Mouse (Mus musculus): ENCODE measurements at regions not wholly inside any gene's neighbourhood (a gene's known extent, or its start where the extent isn't known, plus 50 kb on each side); places are given as distances from the start of the nearest gene placed in this dataset.

- 62% methylated on average over 4 of the region's 4 CpGs for WGBS
- Histone ChIP-seq H3K9ac (no peak overlapping the region), H3K4me3 (no peak overlapping the region), H3K27ac (no peak overlapping the region), H3K27me3 (no peaks in the 10 kb centered on the region), H3K4me2 (no peak overlapping the region), H3K36me3 (no peaks in the 10 kb centered on the region), H3K4me1 (replicated peaks) (no peaks in the 10 kb centered on the region), H3K9me3 (replicated peaks) (no peaks in the 10 kb centered on the region)
- no peak for ATAC-seq (replicated peaks; ENCODE audit: insufficient number of reproducible peaks, insufficient read depth, low FRiP score, low read depth)
Measured at GRCm38 (mm10) chr15:97499821-97500385, 205.7 kb downstream of the Rpap3 start.

GRCm38 (mm10) chr15:97499240-97499639 is 206.4 kb downstream of the Rpap3 start:
- ATAC-seq (replicated peaks; ENCODE audit: insufficient number of reproducible peaks, insufficient read depth, low FRiP score, low read depth), result no peak
- no peak overlapping the region for H3K4me3 ChIP-seq
- H3K36me3 ChIP-seq, result no peaks in the 10 kb centered on the region
- H3K9ac ChIP-seq, result no peak overlapping the region
- 69% methylated on average over 5 of the region's 5 CpGs for WGBS
- no peak overlapping the region for H3K27ac ChIP-seq
- no peaks in the 10 kb centered on the region for H3K9me3 ChIP-seq (replicated peaks)
- no peak overlapping the region for H3K4me2 ChIP-seq
- H3K4me1 ChIP-seq (replicated peaks), result no peaks in the 10 kb centered on the region
- no peaks in the 10 kb centered on the region for H3K27me3 ChIP-seq

- 82% methylated on average over 3 of the region's 3 CpGs for WGBS
- Histone ChIP-seq H3K27ac (no peak overlapping the region), H3K4me1 (replicated peaks) (no peaks in the 10 kb centered on the region), H3K4me3 (no peak overlapping the region), H3K9ac (no peak overlapping the region), H3K4me2 (no peak overlapping the region), H3K9me3 (replicated peaks) (no peaks in the 10 kb centered on the region), H3K27me3 (no peaks in the 10 kb centered on the region), H3K36me3 (no peaks in the 10 kb centered on the region)
- ATAC-seq (replicated peaks; ENCODE audit: insufficient number of reproducible peaks, insufficient read depth, low FRiP score, low read depth), result no peak
Measured at GRCm38 (mm10) chr15:97498375-97498774, 207.2 kb downstream of the Rpap3 start.

DNA sequence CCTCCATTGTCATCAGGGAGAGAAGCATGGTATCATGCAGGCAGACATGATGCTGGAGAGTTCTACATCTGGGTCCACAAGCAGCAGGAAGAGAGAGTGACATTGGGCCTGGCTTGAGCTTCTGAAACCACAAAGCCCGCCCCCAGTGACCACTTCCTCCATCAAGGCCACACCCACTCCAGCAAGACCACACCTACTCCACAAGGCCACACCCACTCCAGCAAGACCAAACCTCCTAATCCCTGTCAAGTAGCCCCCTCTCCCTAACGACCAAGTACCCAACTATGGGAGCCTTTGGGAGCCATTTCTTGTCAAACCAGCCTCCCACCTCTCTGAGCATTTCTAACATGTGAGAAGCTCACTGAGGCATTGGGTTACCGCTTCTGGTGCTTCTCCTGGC is 209.6 kb downstream of the Rpap3 start:
- Histone ChIP-seq H3K27me3 (no peaks in the 10 kb centered on the region), H3K9me3 (replicated peaks) (no peaks in the 10 kb centered on the region), H3K4me3 (no peak overlapping the region), H3K4me2 (no peak overlapping the region), H3K36me3 (no peaks in the 10 kb centered on the region), H3K27ac (no peak overlapping the region), H3K4me1 (replicated peaks) (no peaks in the 10 kb centered on the region), H3K9ac (no peak overlapping the region)
- 81% methylated on average over 3 of the region's 3 CpGs for WGBS
- no peak for ATAC-seq (replicated peaks; ENCODE audit: insufficient number of reproducible peaks, insufficient read depth, low FRiP score, low read depth)

DNA sequence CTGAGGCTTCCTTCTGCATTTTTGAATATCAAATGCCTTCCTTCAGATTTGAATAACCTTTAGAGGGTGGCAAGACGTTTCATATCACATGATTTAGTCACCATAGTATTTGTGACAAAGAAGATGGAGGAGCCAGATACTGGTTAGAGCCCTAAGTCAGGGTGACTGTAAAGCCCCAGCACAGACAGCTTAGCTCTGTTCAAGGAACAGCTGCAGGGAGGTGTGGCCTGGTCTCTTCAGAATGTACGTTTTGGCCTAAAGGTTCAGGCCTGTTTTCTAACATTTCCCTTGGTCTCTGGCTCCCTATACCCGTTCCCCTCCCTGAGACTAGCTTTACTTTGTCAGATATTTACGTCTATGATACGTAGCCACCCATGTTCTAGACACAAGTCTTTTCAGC is 212.3 kb downstream of the Rpap3 start:
- ATAC-seq (replicated peaks; ENCODE audit: insufficient number of reproducible peaks, insufficient read depth, low FRiP score, low read depth), result no peak
- no peaks in the 10 kb centered on the region for H3K36me3 ChIP-seq
- no peaks in the 10 kb centered on the region for H3K9me3 ChIP-seq (replicated peaks)
- no peaks in the 10 kb centered on the region for H3K27me3 ChIP-seq
- 65% methylated on average over 5 of the region's 5 CpGs for WGBS
- no peak overlapping the region for H3K27ac ChIP-seq
- no peaks in the 10 kb centered on the region for H3K4me1 ChIP-seq (replicated peaks)
- H3K9ac ChIP-seq, result no peak overlapping the region
- H3K4me2 ChIP-seq, result no peak overlapping the region
- H3K4me3 ChIP-seq, result no peak overlapping the region

DNA sequence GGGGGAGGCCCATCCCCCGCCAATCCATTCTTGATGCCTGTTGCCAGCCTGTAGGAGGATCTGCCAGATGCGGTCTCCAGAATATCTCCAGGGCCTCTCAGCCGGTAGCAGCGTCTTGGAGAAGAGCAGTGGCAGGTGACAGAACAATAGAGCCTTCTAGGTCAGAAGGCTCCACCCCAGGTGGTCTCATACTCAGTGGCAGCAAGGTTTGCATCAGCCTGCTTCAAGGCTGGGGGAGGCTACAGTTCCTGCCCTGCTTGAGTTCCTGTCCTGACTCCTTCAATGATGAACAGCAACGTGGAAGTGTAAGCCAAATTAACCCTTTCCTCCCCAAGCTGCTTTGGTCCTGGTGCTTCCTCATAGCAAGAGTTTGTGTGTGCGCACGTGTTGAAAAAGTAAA is 213.8 kb downstream of the Rpap3 start:
- Histone ChIP-seq H3K9ac (no peak overlapping the region), H3K4me2 (no peak overlapping the region), H3K4me1 (replicated peaks) (no peaks in the 10 kb centered on the region), H3K36me3 (no peaks in the 10 kb centered on the region), H3K4me3 (no peak overlapping the region), H3K27ac (no peak overlapping the region), H3K27me3 (no peaks in the 10 kb centered on the region), H3K9me3 (replicated peaks) (no peaks in the 10 kb centered on the region)
- 79% methylated on average over 7 of the region's 7 CpGs for WGBS
- no peak for ATAC-seq (replicated peaks; ENCODE audit: insufficient number of reproducible peaks, insufficient read depth, low FRiP score, low read depth)

GRCm38 (mm10) chr15:97487425-97487824 is 218.2 kb downstream of the Rpap3 start:
- Histone ChIP-seq H3K36me3 (no peaks in the 10 kb centered on the region), H3K9ac (no peak overlapping the region), H3K4me1 (replicated peaks) (no peaks in the 10 kb centered on the region), H3K27ac (no peak overlapping the region), H3K27me3 (no peaks in the 10 kb centered on the region), H3K4me2 (no peak overlapping the region), H3K9me3 (replicated peaks) (no peaks in the 10 kb centered on the region), H3K4me3 (no peak overlapping the region)
- no peak for ATAC-seq (replicated peaks; ENCODE audit: insufficient number of reproducible peaks, insufficient read depth, low FRiP score, low read depth)
- 84% methylated on average over 2 of the region's 2 CpGs for WGBS

- Histone ChIP-seq H3K4me2 (no peak overlapping the region), H3K4me3 (no peak overlapping the region), H3K36me3 (no peaks in the 10 kb centered on the region), H3K9ac (no peak overlapping the region), H3K27ac (no peak overlapping the region), H3K27me3 (no peaks in the 10 kb centered on the region), H3K9me3 (replicated peaks) (no peaks in the 10 kb centered on the region), H3K4me1 (replicated peaks) (0 out of 2 replicates have a peak, but pooled peaks cover 2% of the 10 kb centered on the region)
- 77% methylated on average over 15 of the region's 15 CpGs for WGBS
- ATAC-seq (replicated peaks; ENCODE audit: insufficient number of reproducible peaks, insufficient read depth, low FRiP score, low read depth), result no peak
Measured at GRCm38 (mm10) chr15:97471986-97472779, 225.1 kb upstream of the Amigo2 start.

GRCm38 (mm10) chr15:97471476-97471875 is 224.4 kb upstream of the Amigo2 start:
- no peak for ATAC-seq (replicated peaks; ENCODE audit: insufficient number of reproducible peaks, insufficient read depth, low FRiP score, low read depth)
- WGBS, result 74% methylated on average over 4 of the region's 4 CpGs

GRCm38 (mm10) chr15:97469684-97470344 is 222.7 kb upstream of the Amigo2 start:
- Histone ChIP-seq H3K4me2 (no peak overlapping the region), H3K4me3 (no peak overlapping the region), H3K36me3 (no peaks in the 10 kb centered on the region), H3K9ac (no peak overlapping the region), H3K27ac (no peak overlapping the region), H3K4me1 (replicated peaks) (0 out of 2 replicates have a peak, but pooled peaks cover 2% of the 10 kb centered on the region), H3K9me3 (replicated peaks) (no peaks in the 10 kb centered on the region), H3K27me3 (no peaks in the 10 kb centered on the region)
- no peak for ATAC-seq (replicated peaks; ENCODE audit: insufficient number of reproducible peaks, insufficient read depth, low FRiP score, low read depth)
- WGBS, result 74% methylated on average over 19 of the region's 19 CpGs

More at GRCm38 (mm10) chr15:97471476-97471875, 224.4 kb upstream of the Amigo2 start:
- Histone ChIP-seq H3K4me2 (no peak overlapping the region), H3K27ac (no peak overlapping the region), H3K27me3 (no peaks in the 10 kb centered on the region), H3K36me3 (no peaks in the 10 kb centered on the region), H3K4me1 (replicated peaks) (0 out of 2 replicates have a peak, but pooled peaks cover 2% of the 10 kb centered on the region), H3K9me3 (replicated peaks) (no peaks in the 10 kb centered on the region), H3K9ac (no peak overlapping the region), H3K4me3 (no peak overlapping the region)

DNA sequence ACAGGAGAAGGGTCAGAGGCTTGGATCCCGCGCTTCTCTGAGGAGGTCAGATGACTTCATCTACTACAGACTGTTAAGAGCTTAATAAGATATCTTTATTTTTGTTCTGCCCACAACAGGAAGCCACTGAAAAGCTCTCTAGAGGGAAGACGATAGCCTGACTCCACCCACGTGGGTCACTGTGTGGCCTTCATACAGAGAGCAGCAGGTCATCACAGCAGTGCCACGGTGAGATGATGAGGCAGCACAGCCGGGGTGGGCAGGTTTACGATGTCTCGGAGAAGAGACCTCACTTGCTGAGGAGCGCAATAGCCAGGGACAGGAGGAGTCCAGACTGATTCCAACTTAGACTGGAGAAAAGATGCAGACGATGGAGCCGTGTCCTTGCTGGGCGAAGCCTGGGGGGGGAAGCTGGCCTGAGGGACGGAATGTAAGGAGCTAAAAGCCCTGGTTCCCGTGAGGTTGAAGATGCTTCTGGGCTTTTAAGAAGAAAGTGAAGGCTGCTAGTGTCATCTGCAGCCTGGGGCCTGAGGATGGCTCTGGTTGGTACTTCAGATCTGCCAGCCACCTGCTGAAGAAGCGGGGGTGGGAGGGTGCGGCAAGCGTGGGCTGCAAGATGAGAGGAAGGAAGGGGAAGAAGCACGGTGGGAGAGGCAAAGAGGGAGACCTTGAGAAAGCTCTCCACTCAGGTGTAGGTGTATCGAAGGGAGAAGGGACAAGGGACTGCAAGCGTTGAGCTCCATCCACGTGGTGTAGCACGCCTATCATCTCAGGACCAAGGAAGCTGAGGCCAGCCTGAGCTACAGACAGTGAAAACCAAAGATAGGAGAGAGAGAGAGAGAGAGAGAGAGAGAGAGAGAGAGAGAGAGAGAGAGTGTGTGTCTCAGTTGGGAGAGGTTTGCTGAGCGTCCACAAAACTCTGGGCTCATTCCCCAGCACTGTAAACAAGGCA is 221.9 kb upstream of the Amigo2 start:
- no peaks in the 10 kb centered on the region for H3K9me3 ChIP-seq (replicated peaks)
- 62% methylated on average over 23 of the region's 23 CpGs for WGBS
- no peak overlapping the region for H3K4me3 ChIP-seq
- no peak overlapping the region for H3K27ac ChIP-seq
- no peak overlapping the region for H3K4me2 ChIP-seq
- no peaks in the 10 kb centered on the region for H3K36me3 ChIP-seq
- no peaks in the 10 kb centered on the region for H3K27me3 ChIP-seq
- 0 out of 2 replicates have a peak, but pooled peaks cover 2% of the 10 kb centered on the region for H3K4me1 ChIP-seq (replicated peaks)
- ATAC-seq (replicated peaks; ENCODE audit: insufficient number of reproducible peaks, insufficient read depth, low FRiP score, low read depth), result no peak
- H3K9ac ChIP-seq, result no peak overlapping the region

Measured in heart, embryonic 15.5 days (tissue).